Mouse (Mus musculus) gastrocnemius, postnatal 10 days (tissue): ENCODE measurements around the gene Ddx43. TPM values are rescaled to one million over a fixed set of nuclear protein-coding genes. Genes with fewer than 3 reads are reported as not detected.

ENCODE experiments used
- DNase-seq: peaks from one replicate; pipeline ENCODE4 v3.0.0; 2021; ENCODE audit warnings: mixed read lengths
- total RNA-seq, 2 experiments: library from RNA; stranded (reverse); gene quantifications; 2 replicates each; pipeline ENCODE4 v1.2.3; 2021

Gene Ddx43
- total RNA-seq, 2 experiments from 2014 or later = not detected

DNA sequence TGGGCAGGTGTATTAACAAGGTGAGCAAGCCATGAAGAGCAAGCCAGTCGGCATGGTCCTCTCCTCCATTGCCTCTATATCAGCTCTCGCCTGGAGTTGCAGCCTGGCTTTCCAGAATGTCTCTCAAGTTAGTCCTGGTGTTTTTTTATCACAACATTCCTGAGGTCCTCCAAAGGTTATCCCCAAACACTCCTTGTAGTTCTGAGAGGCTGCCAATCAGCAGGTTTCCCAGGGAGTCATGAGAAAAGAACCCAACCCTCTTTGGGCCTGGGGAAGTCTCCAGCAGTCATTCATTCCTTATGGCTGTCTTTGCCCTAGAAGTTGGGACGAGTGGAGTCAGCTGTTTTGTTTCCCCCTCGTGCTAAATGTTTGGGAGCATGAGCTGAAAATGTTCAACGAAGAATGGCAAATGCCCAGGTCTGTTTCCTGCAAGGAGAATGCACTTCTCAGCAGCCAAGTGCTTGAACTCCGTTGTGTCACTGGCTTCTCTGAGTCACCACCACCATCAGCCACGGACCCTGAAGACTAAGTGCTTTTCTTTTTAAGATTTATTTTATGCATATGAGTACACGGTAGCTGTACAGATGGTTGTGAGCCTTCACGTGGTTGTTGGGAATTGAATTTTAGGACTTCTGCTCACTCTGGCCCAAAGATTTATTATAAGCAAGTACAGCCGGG lies 22.6 kb upstream of the Ddx43 start:
- DNase-seq = no peak

DNA sequence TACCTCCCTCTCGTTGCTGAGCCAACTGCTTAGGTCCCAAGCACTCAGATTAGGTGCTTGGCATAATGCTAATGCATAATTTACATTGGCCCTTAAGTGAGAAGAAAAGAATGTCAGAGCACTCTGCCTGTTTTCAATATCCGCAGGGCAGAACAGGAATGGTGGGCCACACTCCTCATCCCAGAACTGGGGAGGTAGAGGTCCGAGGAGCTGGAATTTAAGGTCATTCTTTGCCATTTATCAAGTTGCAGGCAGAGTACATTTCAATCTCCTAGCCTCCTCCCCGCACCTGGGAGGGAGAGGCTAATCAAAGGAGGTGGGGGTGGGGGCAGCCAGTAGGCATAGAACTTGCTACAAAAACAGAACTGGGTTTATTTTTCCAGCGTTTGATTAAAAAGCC lies 21.2 kb upstream of the Ddx43 start:
- no peak for DNase-seq

DNA sequence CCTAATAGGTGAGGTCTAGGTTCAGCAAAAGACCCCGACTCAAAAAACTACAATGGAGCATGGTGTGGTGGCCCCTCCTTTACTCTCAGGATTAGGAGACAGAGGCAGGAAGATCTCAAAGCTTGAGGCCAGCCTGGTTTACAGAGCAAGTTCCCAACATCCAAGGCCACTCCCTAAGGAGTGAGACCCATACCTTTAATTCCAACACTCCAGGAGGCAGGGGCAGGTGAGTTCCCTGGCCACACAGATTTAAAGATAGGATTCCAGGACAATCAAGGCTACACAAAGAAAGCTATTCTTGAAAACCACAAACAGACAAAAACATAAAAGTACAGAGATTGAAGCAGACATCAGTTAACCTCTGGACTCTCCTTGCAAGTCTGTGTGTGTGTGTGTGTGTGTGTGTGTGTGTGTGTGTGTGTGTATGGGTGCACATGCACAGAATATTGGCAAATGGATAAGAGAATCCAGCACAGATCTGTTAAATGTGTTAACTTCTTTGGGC lies 20.6 kb upstream of the Ddx43 start:
- DNase-seq = no peak

DNA sequence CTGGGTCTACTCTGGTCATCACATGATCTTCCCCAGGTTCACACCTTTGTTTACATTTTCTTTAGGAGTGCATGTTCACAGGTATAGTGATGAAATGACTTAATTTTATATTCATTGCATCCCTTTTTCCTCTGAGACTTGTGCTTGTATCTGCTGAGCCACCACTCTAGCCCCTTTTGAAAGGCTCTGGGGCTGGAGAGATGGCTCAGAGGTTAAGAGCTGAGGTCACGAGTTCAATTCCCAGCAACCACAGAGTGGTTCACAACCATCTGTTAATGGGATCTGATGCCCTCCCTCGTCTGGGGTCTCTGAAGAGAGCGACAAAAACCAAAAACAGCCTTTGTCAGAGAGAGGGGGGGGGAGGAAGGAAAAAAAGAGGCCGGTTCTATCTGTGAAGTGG lies 20.1 kb upstream of the Ddx43 start:
- DNase-seq = no peak

DNA sequence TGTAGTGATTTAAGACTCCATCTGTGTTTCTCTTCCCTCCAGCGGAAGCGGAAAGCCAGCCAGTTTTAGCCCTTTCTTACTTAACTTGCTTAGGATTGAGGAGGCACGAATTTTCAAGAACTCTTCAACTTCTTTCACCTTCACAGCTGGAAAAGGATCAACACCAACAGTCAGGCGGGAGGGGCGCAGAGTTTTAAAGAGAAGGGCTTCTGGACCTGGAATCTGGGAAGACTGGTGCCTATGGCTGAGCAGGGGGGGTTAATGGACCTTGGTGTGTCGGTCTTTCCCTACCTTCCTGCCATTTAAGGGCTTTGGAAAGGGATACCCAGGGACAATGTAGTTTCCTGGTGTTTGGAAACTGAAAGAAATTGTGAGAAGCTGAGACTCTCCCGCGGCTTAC lies 18.0 kb upstream of the Ddx43 start:
- DNase-seq = no peak

DNA sequence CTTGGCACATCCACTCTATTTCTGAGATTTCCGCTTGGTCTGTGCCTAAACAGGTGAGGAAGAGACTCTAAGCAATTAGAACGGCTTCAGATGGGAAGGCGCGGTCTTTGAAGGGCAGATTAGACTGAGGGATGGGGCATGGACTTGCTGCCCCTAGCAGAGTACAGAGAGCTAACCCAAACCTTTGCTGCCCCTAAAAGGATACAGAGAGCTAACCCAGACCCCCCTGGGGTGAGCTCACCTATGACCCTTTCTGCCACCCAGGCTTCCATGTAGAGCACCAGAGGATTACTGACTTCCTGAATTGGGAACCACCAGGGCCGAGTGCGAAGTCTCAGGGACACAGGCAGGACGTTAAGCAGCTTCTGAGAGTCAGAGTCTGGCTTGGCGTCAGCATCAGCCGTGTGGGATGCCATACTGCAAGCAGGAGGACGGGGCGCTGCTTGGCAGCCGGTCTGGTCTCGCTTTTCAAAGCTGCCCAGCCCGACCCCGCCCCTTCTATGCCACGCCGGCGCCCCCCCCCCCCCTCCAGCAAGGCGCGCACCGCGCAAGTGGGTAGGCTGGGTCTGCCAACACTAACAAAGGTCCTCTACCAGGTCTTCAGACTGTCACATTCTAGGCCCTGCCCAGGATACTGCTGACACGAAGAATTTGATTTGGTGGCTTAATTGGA lies 17.3 kb upstream of the Ddx43 start, which contains the start of gene Ooep:
Gene Ooep, minus strand, starts transcription at position 613 of the 673 bp plus-strand sequence.
- DNase-seq = no peak

DNA sequence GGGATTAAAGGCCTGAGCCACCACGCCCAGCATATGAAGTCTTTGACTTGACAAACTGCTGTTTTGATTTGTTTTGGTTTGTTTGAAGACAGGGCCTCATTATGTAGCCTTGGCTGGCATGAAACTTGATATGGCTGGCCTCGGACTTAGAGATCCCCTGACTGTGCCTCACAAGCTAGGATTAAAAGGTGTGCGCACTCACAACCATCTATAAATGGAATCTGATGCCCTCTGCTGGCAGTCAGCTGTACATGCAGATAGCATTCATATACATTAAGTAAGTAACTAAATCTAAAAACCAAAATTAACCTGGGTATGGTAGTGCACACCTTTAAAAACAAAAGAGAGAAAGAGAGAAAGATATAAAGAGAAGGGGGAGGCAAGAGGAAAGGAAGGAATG lies 9.7 kb upstream of the Ddx43 start:
- no peak for DNase-seq

DNA sequence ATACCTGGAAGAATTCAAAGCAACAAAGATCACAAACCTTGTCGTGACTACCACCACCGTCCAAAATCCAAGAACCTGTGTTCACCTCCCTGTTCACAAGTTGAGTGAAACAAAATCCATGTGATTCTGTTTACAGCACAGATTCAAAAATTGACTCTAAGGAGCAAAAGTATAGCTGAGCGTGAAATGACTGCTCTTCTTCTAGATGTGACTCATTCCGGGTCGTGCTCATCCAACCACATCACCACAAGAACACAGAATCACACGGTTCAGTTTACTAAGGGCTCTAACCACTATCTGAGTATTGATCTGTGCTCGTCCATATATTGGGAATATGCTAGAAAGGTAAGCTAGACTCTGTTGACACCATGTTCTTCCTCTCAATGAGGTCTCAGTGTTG lies 8.6 kb upstream of the Ddx43 start:
- DNase-seq = no peak

DNA sequence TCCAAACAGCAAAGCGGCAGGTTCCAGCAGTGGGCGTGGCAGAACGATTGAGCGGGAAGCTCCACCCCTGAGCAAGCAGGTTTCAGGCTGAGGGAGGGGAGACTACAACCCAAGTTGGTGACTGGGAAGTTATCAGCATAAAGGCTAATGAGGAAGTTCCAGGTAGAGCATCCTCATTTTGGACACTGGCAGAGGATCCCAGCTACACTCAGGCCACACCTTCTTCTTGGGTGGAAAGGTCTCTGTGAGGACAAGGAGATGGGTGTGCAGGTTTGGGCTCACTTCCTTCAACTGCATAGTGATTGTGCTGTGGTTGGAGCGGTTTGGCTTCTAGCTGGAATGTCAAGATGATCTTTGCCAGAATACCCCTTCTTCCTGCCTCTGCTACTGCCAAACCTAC lies 5.6 kb upstream of the Ddx43 start:
- no peak for DNase-seq

DNA sequence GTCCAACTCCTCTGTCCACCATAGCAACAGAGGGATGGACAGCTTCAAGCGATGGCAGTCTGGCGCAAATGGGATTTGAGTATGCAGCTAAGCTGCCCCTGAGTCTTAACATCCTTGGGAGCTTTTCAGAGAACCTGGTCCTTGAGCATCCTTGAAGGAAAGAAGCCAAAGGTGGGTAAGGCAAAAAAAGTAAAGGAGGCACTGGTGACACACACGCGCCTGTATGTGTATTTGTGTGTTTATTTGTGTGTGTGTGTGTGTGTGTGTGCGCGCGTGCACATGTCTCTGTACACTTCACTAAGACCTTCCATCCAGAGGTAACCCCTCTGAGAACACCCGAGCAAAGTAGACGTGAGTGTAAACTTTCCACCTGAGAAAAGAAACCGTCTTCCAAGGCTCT lies 1.8 kb upstream of the Ddx43 start:
- DNase-seq = no peak

DNA sequence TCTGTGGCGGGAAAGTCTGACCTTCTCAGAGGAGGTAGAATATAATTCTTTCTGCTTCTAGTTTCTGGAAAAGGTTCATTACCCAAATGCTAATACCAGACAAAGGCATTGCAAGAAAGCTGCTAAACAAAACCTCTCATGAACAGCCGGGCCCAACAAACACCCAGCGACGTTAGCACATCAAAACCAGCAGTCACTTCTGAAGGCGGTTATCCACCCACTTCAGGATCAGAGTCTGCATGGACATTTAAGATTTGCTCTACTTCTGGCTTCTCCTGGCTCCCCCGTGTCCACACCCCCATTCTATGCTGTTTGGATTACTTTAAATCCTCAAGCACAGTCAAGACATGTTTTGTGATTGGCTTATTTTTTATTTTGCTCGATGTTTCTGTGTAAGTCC lies 975 bp upstream of the Ddx43 start:
- no peak for DNase-seq

DNA sequence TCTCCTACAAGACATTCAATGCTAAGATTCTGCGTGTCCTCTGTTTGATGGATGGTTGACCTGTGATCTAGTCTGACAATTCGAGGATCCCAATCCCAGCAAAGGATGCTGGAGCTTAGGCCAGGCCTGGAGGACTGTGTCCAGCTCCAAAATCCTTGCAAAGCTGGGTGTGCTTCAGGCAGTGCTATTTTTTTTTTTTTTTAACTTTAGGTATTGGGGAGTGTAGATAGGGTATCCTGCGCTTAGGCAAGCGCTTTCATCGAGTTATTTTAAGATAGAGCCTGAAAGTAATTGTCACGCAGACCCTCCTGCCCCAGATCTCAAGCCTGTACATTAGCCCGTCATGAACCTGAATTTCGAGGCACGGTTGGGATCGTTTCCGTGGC lies 340 bp upstream of the Ddx43 start:
- no peak for DNase-seq

DNA sequence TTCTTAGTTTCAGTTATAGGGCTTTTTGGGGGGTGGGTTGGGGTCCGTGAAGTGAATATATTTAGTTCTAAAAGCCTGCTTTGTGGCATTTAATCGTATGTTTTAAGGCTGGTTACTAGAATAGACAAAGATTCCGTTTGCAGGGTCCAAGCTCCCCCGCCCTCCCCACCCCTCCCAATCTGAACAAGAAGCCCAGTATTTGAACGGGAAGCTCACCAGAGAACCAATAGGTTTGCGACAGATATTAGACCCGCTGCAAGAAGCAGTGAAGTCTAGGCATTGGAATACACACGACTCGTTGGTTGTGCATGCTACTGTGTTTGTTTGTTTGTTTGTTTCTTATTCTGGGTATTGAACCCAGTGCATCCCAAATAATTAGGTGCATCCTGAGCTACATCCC lies 940 bp downstream of the Ddx43 start:
- no peak for DNase-seq

DNA sequence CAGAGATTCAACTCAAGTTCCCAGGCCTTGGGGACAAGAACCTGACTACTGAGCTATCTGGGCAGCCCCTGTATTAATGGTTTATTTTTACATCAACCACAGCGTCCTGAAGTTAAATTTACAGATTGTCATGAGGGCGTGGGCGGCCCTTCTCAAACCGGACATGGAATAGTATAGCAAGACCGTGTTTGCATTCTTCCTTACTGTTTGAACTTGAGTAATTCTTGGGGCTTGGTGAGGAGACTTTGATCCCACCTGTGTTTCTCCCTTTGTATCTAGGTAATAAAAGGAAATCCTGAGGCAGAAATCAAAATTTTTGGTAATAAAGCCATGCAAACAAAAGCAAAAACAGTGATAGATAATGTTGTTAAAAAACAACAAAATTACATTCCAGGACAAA lies 5.0 kb downstream of the Ddx43 start:
- DNase-seq = no peak

DNA sequence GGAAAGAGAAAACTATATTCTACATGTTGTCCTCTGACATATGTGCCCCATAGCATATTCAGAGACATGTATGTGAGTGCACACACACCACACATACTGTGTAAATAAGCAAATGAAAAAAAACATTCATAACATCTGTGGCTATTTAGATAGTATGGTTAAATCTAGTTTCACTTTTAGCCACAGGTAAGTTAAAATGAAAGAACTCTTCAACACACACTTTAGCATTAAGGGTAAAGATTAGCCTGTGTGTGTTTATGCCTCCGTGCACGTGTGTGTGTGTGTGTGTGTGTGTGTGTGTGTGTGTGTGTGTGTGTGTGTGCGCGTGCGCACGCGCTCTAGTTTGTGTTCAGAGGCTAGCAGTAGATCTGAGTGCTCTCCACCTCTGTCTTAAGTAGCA lies 6.0 kb downstream of the Ddx43 start:
- DNase-seq = no peak

DNA sequence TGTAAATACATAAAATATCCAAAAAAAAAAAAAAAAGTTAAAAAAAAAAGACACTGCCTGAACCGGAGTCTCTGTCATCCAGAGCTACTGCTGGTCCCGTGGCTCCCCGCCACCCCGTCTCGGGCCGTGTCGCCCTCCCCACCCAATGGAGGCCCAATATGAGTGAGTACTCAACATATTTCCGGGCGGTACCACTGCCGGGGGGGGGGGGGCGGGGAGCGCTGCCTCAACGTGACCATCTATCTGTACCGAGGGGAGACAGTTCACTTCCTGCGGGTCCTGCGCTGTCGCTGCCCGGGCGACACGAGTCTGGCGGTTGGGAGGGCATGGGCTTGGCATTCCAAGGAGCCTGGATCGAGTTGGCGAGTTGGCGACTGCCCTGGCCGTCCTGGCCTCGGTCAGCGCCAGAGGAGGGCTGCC lies 31.8 kb downstream of the Ddx43 start:
- peak; percentile 13 for DNase-seq

DNA sequence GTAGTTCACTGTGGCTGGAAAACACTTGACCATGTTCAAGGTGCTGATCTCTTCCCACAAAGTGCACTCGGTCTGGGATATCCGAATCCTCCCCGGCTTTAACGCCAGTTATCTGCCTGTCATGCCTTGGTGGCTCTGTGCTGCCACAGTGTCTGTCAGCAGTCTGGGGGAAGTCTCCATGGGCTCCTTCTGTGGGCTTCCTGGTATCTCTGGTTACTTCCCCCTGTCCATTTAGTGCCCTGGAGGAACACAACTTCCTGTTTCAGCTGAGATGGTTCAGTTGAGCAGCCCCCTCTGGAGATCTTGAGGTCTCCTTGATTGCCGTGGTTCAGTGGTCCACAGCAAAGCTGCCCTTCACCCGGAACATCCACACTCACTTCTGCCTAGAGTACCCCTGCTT lies 32.6 kb downstream of the Ddx43 start:
- no peak for DNase-seq

DNA sequence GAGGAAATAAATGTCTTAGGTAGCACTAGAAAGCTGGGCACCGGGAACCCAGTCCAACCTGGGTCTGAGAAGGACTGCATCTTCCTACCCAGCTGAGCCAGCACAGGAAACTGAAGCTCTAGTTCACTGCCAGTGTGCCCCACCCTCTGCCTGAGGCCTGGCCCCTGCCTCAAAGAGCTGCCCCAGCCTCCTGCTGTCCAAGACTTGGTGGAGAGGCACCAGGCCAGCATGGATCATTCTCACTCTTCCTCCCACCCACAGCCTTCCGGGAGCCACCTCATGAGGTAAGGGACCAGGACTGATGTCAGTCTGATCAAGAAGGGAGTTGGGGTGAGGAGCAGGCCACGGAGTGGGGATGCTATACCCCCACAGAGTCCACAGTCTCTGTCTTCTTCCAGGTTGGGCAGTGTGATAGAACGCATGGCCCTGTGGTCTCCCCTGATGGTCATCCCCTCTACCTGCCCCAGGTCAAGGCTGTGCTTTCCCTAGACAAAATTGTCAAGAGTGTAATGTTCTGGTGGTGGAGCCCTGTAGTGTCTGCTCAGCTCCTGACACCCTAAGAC lies 33.4 kb downstream of the Ddx43 start:
- DNase-seq = no peak

DNA sequence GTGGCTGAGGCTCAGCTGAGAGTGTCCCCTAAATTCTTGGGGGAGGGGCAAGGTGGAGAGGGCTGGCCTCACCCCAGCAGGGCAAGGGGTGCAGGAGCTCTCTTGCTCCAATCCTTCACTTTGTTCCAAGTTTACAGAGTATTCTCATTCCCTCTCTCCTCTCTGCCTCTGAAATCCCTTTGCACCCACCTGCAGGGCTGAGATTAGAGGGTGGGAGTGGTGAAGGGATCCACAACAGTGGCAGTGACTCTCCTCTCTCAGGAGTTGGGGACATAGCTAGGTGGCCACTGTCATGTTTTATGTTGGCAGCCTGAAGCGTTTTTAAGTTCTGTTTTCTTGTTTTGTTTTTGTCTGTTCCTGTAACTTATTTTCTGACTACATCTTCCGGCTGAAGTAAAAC lies 34.0 kb downstream of the Ddx43 start:
- no peak for DNase-seq

DNA sequence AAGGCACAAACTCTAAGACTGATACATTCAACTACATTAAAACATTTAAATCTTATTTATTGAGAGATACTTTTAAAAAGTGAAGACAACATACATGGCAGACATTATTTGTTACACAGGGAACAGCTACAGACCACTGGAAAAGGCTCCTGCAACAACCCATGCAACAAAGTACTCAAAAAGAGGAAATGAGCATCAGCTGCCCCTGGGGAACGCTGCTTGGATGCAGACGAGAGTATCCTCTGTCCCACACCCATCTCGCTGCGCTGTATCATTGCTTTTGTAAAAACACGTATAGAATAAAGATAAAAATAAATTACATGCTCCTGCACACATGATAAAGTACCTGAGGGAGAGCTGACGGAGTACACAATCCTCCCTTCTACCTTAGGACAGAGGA lies 34.9 kb downstream of the Ddx43 start:
- no peak for DNase-seq

DNA sequence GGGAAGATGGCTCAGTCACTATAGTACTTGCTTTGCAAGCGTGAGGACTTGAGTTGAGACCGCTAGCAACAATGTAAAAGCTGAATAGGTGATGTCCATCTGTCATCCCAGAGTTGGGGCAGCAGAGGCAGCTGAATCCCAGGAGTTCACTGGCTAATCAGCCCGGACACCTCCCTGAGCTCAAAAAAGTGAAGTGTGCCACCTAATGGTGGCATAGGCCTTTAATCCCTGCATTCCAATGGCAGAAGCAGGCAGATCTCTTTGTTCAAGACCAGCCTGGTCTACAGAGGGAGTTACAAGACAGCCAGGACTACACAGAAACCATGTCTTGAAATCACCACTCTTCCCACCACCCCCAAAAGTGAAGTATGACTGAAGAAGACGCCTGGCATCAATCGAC lies 36.9 kb downstream of the Ddx43 start:
- DNase-seq = no peak

DNA sequence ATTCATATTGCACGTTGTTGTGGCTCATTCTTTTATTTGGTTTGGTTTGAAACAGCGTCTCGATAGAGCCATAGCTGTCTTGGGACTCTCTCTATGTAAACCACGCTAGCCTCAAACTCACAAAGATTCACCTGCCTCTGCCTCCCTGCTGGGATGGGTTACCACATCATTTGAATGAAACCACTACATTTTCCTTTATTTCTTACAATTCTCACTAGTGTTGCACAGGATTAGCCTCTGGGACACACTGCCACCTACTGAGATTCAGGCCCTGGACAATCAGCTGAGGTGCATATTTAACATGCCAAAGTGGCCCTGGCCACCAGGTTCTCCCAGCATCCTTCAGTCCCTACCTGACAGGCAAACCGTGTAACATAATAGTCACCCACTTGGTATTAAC lies 43.8 kb downstream of the Ddx43 start:
- no peak for DNase-seq

DNA sequence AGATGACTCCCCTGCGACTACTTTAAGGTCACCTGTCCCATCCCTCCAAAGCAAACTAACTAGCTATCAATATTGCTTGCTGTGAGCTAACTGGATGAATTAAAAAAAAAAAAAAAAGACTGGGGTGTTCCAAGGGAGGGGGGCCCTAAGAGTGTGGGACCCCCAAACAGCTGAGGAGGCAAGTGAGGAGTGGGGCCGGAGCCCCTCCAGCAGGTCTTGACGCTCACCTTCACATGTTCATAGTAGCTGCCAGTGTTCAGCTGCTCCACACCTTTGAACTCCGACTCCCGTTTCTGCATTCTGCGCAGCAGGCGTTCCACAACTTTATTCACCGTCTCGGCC lies 46.6 kb downstream of the Ddx43 start:
- DNase-seq = no peak
